Mouse (Mus musculus): ENCODE measurements around the gene Aars2. TPM values are rescaled to one million over a fixed set of nuclear protein-coding genes. Genes with fewer than 3 reads are reported as not detected.

Gene Aars2
- total RNA-seq, 2 experiments from 2014 or later, result 16.8 to 17.4 TPM

GRCm38 (mm10) chr17:45499516-45499915 is 7.1 kb upstream of the Aars2 start:
- DNase-seq, result no peak

- DNase-seq, result peak in 1 of 2 experiments; percentile 26
These were observed 5.7 kb upstream of the Aars2 start for GRCm38 (mm10) chr17:45500981-45501380.

GRCm38 (mm10) chr17:45502324-45502723 is 4.3 kb upstream of the Aars2 start:
- no peak for DNase-seq

- no peak for DNase-seq
These were observed 3.2 kb upstream of the Aars2 start for GRCm38 (mm10) chr17:45503301-45503973.

GRCm38 (mm10) chr17:45505941-45506465 is 638 bp upstream of the Aars2 start:
- no peak for DNase-seq

- DNase-seq, result no peak
These were observed 4.2 kb downstream of the Aars2 start for GRCm38 (mm10) chr17:45510871-45511270.

- DNase-seq, result no peak
These were observed 5.1 kb downstream of the Aars2 start for GRCm38 (mm10) chr17:45511757-45512156.

- no peak for DNase-seq
These were observed 8.6 kb downstream of the Aars2 start for GRCm38 (mm10) chr17:45515204-45515726.

GRCm38 (mm10) chr17:45515806-45516205 is 9.2 kb downstream of the Aars2 start:
- DNase-seq, result no peak

- peak; percentile 73 to 78 for DNase-seq
These were observed 9.8 kb downstream of the Aars2 start for GRCm38 (mm10) chr17:45516488-45516887.

- no peak for DNase-seq
These were observed 10.5 kb downstream of the Aars2 start for GRCm38 (mm10) chr17:45517135-45517534.

- DNase-seq, result no peak
These were observed 11.0 kb downstream of the Aars2 start for GRCm38 (mm10) chr17:45517549-45518215.

GRCm38 (mm10) chr17:45518766-45519475 is 12.3 kb downstream of the Aars2 start:
- DNase-seq, result no peak

GRCm38 (mm10) chr17:45520136-45520535 is 13.5 kb downstream of the Aars2 start:
- DNase-seq, result no peak

- no peak for DNase-seq
These were observed 16.6 kb downstream of the Aars2 start, which contains the start of gene Tcte1 for GRCm38 (mm10) chr17:45523263-45523662. TSS of gene Tcte1 (plus strand) at chr17:45523434.

- no peak for DNase-seq
These were observed 18.3 kb downstream of the Aars2 start for GRCm38 (mm10) chr17:45524961-45525360.

GRCm38 (mm10) chr17:45526571-45526970 is 19.9 kb downstream of the Aars2 start:
- no peak for DNase-seq

- DNase-seq, result no peak
These were observed 23.7 kb downstream of the Aars2 start for GRCm38 (mm10) chr17:45530346-45530782.

GRCm38 (mm10) chr17:45532896-45533295 is 26.3 kb downstream of the Aars2 start:
- DNase-seq, result no peak

- peak; percentile 54 to 67 for DNase-seq
These were observed 29.6 kb downstream of the Aars2 start for GRCm38 (mm10) chr17:45536264-45536663.

- DNase-seq, result no peak
These were observed 31.8 kb downstream of the Aars2 start for GRCm38 (mm10) chr17:45538394-45538793.

- DNase-seq, result no peak
These were observed 33.0 kb downstream of the Aars2 start for GRCm38 (mm10) chr17:45539664-45540063.
